Mouse (Mus musculus) forebrain, embryonic 12.5 days (tissue): ENCODE data around the gene Wwp2. TPM values are rescaled to one million over a fixed set of nuclear protein-coding genes. Genes with fewer than 3 reads are reported as not detected.

Experiments used
- ATAC-seq: fragments of 200-750 bp; cut with Nextera tagmentation; 2 replicates; pipeline ENCODE4 v1.8.0; 2017; ENCODE audit warnings: moderate TSS enrichment; ENCODE audit not compliant: low FRiP score
- H3K27ac ChIP-seq: fragments of 300-500 bp; sonication (generic); 2 replicates; pipeline ENCODE4 v1.5.1; 2016; ENCODE audit warnings: mild to moderate bottlenecking
- H3K27me3 ChIP-seq: fragments of 300-500 bp; sonication (generic); 2 replicates; pipeline ENCODE4 v1.6.1; 2016; ENCODE audit warnings: mild to moderate bottlenecking
- H3K36me3 ChIP-seq: fragments of 300-500 bp; sonication (generic); replicated peaks from 2 replicates; pipeline ENCODE4 v1.6.1; 2016; ENCODE audit warnings: mild to moderate bottlenecking
- H3K4me1 ChIP-seq: fragments of 300-500 bp; sonication (generic); 2 replicates; pipeline ENCODE4 v1.6.1; 2016
- H3K4me2 ChIP-seq: fragments of 300-500 bp; sonication (generic); 2 replicates; pipeline ENCODE4 v1.6.1; 2016; ENCODE audit warnings: mild to moderate bottlenecking, moderate library complexity
- H3K4me3 ChIP-seq: fragments of 300-500 bp; sonication (generic); replicated peaks from 2 replicates; pipeline ENCODE4 v1.5.1; 2016; ENCODE audit warnings: mild to moderate bottlenecking
- H3K9ac ChIP-seq: fragments of 300-500 bp; sonication (generic); 2 replicates; pipeline ENCODE4 v1.6.1; 2016; ENCODE audit warnings: mild to moderate bottlenecking
- H3K9me3 ChIP-seq: fragments of 300-500 bp; sonication (generic); 2 replicates; pipeline ENCODE4 v1.6.1; 2016
- WGBS: fragments of 180-500 bp; shearing (Covaris S2); methylation state at CpG from one replicate; pipeline ENCODE4 v1.1.7; 2016; 5-methylcytosine and 5-hydroxymethylcytosine counted together
- polyA plus RNA-seq: library from polyadenylated mRNA; unstranded; fragments of >200 nt; fragmentation: Nextera tagmentation; extraction: Ambion mirVana; gene quantifications from 2 replicates; pipeline ENCODE4 v1.2.1, GENCODE M21; 2016

Wwp2 gene
- polyA plus RNA-seq, 1 experiment from 2014 or later: 66.0 TPM

GRCm38 (mm10) chr8:107437711-107438110, 1.5 kb downstream of the Wwp2 start:
- Histone ChIP-seq H3K4me1 (peaks cover 14% of the 10 kb centered on the region), H3K4me3 (no peak overlapping the region), H3K27ac (no peak overlapping the region), H3K27me3 (no peaks in the 10 kb centered on the region), H3K9ac (no peak overlapping the region), H3K36me3 (no peaks in the 10 kb centered on the region), H3K4me2 (no peak overlapping the region), H3K9me3 (no peaks in the 10 kb centered on the region)
- ATAC-seq: no peak
- WGBS: 64% methylated on average over 2 of the region's 2 CpGs

GRCm38 (mm10) chr8:107439880-107440625, 3.9 kb downstream of the Wwp2 start:
- 95% methylated on average over 3 of the region's 3 CpGs for WGBS
- H3K4me2 ChIP-seq: no peak overlapping the region
- no peak overlapping the region for H3K9ac ChIP-seq
- no peak overlapping the region for H3K27ac ChIP-seq
- no peaks in the 10 kb centered on the region for H3K36me3 ChIP-seq
- H3K27me3 ChIP-seq: no peaks in the 10 kb centered on the region
- no peaks in the 10 kb centered on the region for H3K9me3 ChIP-seq
- ATAC-seq: no peak
- no peak overlapping the region for H3K4me3 ChIP-seq
- H3K4me1 ChIP-seq: peaks cover 14% of the 10 kb centered on the region

GRCm38 (mm10) chr8:107444626-107445025, 8.5 kb downstream of the Wwp2 start:
- H3K9ac ChIP-seq: no peak overlapping the region
- H3K36me3 ChIP-seq: no peaks in the 10 kb centered on the region
- no peak overlapping the region for H3K4me3 ChIP-seq
- ATAC-seq: no peak
- no peak overlapping the region for H3K27ac ChIP-seq
- H3K9me3 ChIP-seq: no peaks in the 10 kb centered on the region
- no peaks in the 10 kb centered on the region for H3K27me3 ChIP-seq
- 89% methylated on average over 3 of the region's 3 CpGs for WGBS
- peaks cover 14% of the 10 kb centered on the region for H3K4me1 ChIP-seq
- no peak overlapping the region for H3K4me2 ChIP-seq

GRCm38 (mm10) chr8:107447713-107448112, 11.5 kb downstream of the Wwp2 start:
- Histone ChIP-seq H3K36me3 (no peaks in the 10 kb centered on the region), H3K27me3 (no peaks in the 10 kb centered on the region), H3K27ac (no peak overlapping the region), H3K4me1 (peaks cover 14% of the 10 kb centered on the region), H3K4me2 (no peak overlapping the region), H3K4me3 (no peak overlapping the region), H3K9ac (no peak overlapping the region), H3K9me3 (no peaks in the 10 kb centered on the region)
- no peak for ATAC-seq

GRCm38 (mm10) chr8:107448382-107448889, 12.3 kb downstream of the Wwp2 start:
- Histone ChIP-seq H3K4me1 (peaks cover 14% of the 10 kb centered on the region), H3K4me3 (no peak overlapping the region), H3K4me2 (no peak overlapping the region), H3K36me3 (peaks cover 7% of the 10 kb centered on the region), H3K27ac (no peak overlapping the region), H3K27me3 (no peaks in the 10 kb centered on the region), H3K9ac (no peak overlapping the region), H3K9me3 (no peaks in the 10 kb centered on the region)
- WGBS: 62% methylated on average over 4 of the region's 4 CpGs
- no peak for ATAC-seq

GRCm38 (mm10) chr8:107449130-107449529, 13.0 kb downstream of the Wwp2 start:
- Histone ChIP-seq H3K9ac (no peak overlapping the region), H3K4me1 (peaks cover 14% of the 10 kb centered on the region), H3K4me3 (no peak overlapping the region), H3K27me3 (no peaks in the 10 kb centered on the region), H3K36me3 (peaks cover 12% of the 10 kb centered on the region), H3K4me2 (no peak overlapping the region), H3K27ac (no peak overlapping the region), H3K9me3 (no peaks in the 10 kb centered on the region)
- WGBS: 31% methylated on average over 8 of the region's 8 CpGs
- no peak for ATAC-seq

GRCm38 (mm10) chr8:107449655-107450054, 13.5 kb downstream of the Wwp2 start:
- Histone ChIP-seq H3K4me2 (no peak overlapping the region), H3K9ac (no peak overlapping the region), H3K4me3 (no peak overlapping the region), H3K36me3 (peaks cover 12% of the 10 kb centered on the region), H3K27me3 (no peaks in the 10 kb centered on the region), H3K27ac (no peak overlapping the region), H3K4me1 (peaks cover 14% of the 10 kb centered on the region), H3K9me3 (no peaks in the 10 kb centered on the region)
- no peak for ATAC-seq
- 76% methylated on average over 6 of the region's 6 CpGs for WGBS

GRCm38 (mm10) chr8:107451414-107452066, 15.4 kb downstream of the Wwp2 start:
- Histone ChIP-seq H3K9me3 (no peaks in the 10 kb centered on the region), H3K27me3 (no peaks in the 10 kb centered on the region), H3K4me2 (no peak overlapping the region), H3K36me3 (peaks cover 17% of the 10 kb centered on the region), H3K4me1 (peaks cover 14% of the 10 kb centered on the region), H3K9ac (no peak overlapping the region), H3K4me3 (no peak overlapping the region), H3K27ac (no peak overlapping the region)
- ATAC-seq: no peak
- 89% methylated on average over 13 of the region's 13 CpGs for WGBS

GRCm38 (mm10) chr8:107453386-107453785, 17.2 kb downstream of the Wwp2 start:
- Histone ChIP-seq H3K9ac (no peak overlapping the region), H3K4me1 (peaks cover 11% of the 10 kb centered on the region), H3K36me3 (peaks cover 29% of the 10 kb centered on the region), H3K27me3 (no peaks in the 10 kb centered on the region), H3K4me2 (no peak overlapping the region), H3K9me3 (no peaks in the 10 kb centered on the region), H3K4me3 (no peak overlapping the region), H3K27ac (no peak overlapping the region)
- WGBS: 95% methylated on average over 11 of the region's 11 CpGs
- no peak for ATAC-seq

- no peak overlapping the region for H3K27ac ChIP-seq
- H3K9ac ChIP-seq: no peak overlapping the region
- peaks cover 39% of the 10 kb centered on the region for H3K36me3 ChIP-seq
- H3K4me3 ChIP-seq: no peak overlapping the region
- no peaks in the 10 kb centered on the region for H3K4me1 ChIP-seq
- H3K9me3 ChIP-seq: no peaks in the 10 kb centered on the region
- WGBS: 21% methylated on average over 3 of the region's 3 CpGs
- H3K4me2 ChIP-seq: no peak overlapping the region
- ATAC-seq: no peak
- H3K27me3 ChIP-seq: no peaks in the 10 kb centered on the region
Measured at GRCm38 (mm10) chr8:107455268-107455667, 19.1 kb downstream of the Wwp2 start.

- no peaks in the 10 kb centered on the region for H3K9me3 ChIP-seq
- H3K9ac ChIP-seq: no peak overlapping the region
- peaks cover 57% of the 10 kb centered on the region for H3K36me3 ChIP-seq
- no peak for ATAC-seq
- H3K4me3 ChIP-seq: no peak overlapping the region
- no peak overlapping the region for H3K27ac ChIP-seq
- WGBS: 85% methylated on average over 4 of the region's 4 CpGs
- H3K27me3 ChIP-seq: no peaks in the 10 kb centered on the region
- no peaks in the 10 kb centered on the region for H3K4me1 ChIP-seq
- H3K4me2 ChIP-seq: no peak overlapping the region
Measured at GRCm38 (mm10) chr8:107457725-107458124, 21.6 kb downstream of the Wwp2 start.

- no peak for ATAC-seq
- no peaks in the 10 kb centered on the region for H3K4me1 ChIP-seq
- no peaks in the 10 kb centered on the region for H3K27me3 ChIP-seq
- no peaks in the 10 kb centered on the region for H3K9me3 ChIP-seq
- H3K9ac ChIP-seq: no peak overlapping the region
- 90% methylated on average over 6 of the region's 6 CpGs for whole genome bisulfite sequencing
- H3K36me3 ChIP-seq: peaks cover 55% of the 10 kb centered on the region
- H3K4me2 ChIP-seq: no peak overlapping the region
- H3K27ac ChIP-seq: no peak overlapping the region
- H3K4me3 ChIP-seq: no peak overlapping the region
Measured at GRCm38 (mm10) chr8:107458281-107458680, 22.1 kb downstream of the Wwp2 start.

- H3K9ac ChIP-seq: no peak overlapping the region
- H3K4me3 ChIP-seq: no peak overlapping the region
- H3K4me1 ChIP-seq: 0 out of 2 replicates have a peak, but pooled peaks cover 3% of the 10 kb centered on the region
- no peaks in the 10 kb centered on the region for H3K27me3 ChIP-seq
- 95% methylated on average over 5 of the region's 5 CpGs for WGBS
- H3K4me2 ChIP-seq: no peak overlapping the region
- no peak overlapping the region for H3K27ac ChIP-seq
- H3K36me3 ChIP-seq: peaks cover 54% of the 10 kb centered on the region
- no peak for ATAC-seq
- no peaks in the 10 kb centered on the region for H3K9me3 ChIP-seq
Measured at GRCm38 (mm10) chr8:107462423-107462822, 26.3 kb downstream of the Wwp2 start.
